Mouse (Mus musculus) retina, postnatal 1 day (tissue): Measurements from ENCODE around the gene Itm2c.

Experiments
- DNase-seq: peaks from one replicate; pipeline ENCODE4 v3.0.0-alpha.2; 2012

The Itm2c gene

DNA sequence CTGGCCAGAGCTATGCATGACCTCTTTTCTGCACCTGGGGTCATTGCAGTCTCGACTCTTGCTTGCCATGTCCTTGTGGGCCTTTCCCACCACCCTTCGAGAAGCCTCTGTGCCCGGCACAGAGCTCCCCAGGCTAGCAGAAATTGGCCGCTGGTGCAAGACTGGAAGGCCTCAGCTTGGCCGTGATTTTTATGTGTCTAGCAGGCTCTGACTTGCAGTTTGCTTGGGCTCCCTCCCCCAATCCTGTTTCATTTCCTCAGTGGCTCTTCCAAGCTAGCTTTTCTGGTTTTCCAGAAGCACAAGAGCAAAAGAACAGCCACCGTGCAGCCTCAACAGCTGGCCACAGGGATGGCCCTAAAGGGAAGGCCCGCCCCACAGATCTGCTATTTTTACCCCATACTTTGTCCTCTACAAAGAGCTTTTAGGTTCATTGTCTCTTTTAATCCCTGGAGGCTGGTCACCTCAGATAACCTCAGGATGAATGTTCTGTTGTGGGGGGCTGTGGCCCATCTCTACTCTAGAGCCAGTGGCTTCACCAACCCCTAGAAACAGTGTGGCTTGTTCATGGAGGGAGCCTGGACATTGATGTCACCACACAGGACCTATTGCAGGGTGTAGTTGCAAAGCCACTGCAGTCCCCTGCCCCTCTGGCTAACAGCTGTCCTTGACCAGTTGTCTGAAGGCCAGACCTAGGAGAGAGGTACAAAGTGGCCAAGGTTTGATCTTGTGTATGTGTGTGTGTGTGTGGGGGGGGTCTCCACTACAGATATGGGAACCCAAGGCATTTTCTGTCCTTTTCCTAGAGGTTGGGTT, 6.6 kb downstream of the Itm2c start:
- no peak for DNase-seq

DNA sequence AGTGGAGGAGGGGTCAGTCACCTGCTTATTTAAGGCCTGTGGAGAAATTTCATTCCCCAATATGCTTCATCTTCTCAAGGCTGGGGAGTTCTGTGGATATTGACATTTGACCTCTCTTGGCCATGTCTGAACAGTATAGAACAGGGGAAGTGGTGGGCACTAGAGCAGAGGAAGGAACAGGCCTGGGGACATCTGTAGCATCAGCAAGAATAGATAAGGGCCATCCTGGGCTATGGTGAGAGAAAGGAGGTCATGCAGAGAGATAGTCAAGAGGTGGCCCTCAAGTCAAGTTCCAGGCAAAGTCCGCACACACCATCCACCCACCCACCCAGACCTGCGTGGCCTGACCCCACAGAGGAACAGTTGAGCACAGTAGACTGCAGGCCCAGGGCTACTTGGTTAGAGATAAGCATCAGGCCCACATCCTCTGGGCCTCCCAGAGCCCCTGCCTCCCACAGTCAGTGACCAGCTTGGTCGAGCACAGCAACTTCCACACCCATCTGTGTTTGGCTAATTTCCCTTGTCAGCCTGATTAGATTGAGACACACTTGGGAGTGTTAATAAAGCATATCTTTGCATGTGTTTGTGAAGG, 7.5 kb downstream of the Itm2c start:
- no peak for DNase-seq

DNA sequence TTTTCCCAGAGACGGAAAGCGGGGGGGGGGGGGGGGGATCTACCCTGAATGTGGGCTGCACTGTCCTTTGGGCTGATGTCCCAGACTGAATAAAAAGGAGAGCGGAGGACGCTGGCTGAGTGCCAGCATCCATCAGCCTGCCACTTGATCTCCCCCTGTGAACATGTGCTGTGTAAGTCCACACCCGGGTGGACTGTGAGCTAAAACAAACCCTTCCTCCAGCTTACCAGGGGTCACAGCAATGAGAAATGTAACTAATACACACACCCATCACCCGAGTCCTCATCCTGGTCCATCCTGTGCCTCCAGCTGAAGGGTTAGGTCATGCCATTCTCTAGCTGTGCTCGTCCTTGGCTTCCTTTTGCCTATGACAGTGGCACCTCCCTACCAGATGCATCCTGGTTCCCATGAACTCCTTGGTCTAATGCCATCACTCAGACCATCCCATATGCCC, 8.1 kb downstream of the Itm2c start:
- peak; percentile 88 for DNase-seq

DNA sequence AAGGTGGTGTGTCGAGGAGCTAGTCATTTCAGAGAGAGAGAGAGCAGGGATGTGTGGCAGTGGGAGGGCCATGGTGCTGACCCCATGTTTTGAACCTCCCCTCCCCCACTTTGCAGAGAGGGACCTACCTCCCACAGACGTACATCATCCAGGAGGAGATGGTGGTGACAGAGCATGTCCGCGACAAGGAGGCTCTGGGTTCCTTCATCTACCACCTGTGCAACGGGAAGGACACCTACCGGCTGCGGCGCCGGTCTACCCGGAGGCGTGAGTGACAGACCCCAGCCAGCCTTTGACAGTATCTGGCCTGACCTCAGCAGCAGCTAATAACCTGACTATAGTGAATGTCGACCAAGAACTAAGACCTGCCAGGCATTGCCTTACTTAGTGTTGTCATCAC, 12.8 kb downstream of the Itm2c start:
- no peak for DNase-seq

DNA sequence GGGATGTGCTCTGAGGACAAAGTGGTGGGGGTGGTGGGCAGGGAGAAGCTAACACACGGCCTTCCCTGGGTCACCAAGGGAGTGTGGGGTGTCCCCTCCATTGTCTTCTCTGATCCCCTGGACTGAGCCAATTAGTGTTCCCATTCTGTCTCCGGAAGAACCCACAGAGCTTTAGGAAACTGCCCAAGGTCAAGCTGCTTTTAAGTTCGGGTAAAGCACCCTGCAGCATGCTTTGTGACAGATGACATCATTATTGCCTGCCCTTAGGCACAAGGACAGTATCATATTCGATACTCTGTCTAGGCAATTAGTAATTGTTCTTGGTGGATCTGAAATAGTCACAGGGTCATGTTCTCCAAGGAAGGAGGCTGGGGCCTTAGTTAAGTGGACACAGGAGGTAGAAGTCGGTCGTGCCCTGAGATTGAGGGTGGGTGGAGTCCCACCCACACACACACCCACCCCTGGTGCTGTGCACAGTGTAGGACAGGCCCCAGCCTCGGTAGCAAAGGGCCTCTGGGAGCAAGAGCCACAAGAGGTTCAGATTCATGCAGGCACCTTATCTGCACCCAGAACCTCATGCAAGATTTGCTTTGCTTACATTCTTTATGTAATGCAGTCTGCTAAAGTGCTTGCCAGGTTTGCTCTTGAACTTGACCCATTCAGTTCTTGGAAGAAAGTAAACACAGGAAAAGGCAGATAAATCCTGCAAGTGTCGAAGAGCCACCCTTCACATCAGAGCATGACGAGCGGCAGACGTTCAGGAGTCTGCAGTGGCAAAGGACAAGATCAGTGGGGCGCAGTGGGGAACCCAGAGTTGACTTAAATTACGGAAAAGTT, 14.9 kb downstream of the Itm2c start:
- DNase-seq = no peak

DNA sequence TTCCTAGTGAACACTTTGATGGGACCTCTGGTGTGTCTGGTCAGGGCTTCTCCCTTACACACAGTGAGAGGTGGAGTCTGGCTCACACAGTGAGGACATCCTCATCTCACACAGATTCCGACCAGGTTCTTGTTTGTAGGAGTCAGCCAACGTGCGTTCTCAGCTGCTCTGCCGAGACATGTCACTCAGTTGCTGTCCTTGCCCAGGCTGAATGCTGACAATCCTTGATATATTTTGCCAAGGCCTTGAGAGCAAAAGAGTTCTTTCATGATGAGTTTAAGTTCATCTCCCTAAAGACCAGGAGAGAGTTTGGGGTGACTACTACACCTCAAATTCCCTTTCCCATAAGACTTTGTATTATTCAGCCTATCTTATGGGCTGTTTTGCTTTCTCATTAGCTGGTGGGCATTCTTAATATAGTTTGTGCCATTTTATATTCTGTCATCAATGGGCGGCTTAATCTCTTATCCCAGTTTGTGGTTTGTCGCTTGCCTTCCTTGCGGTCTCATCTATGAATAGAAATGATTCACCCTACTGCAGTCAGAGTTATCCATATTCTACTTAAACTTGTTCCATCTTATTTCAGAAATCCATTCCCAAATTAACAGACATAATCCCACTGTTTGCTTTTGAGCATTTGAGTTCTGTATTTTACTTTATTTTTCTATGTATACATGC, 19.1 kb downstream of the Itm2c start:
- no peak for DNase-seq

DNA sequence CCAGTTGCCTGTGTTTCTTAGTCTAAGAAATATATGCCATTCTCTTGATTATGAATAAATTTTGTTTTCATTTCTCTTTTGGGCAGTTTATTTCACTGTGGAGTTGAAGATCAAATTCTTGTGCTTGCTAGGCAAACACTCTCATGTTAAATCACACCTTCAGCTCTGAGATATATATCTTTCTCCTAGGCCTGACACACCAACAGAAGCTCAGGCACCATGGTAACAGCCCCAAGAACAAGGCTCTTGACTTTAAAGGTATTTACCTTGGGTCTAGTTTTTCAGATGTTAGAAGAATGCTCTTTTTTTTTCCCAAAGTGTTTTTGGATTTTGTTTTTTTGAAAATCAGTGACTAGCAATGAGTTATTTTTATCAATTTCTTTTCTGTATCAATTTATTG, 21.8 kb downstream of the Itm2c start:
- DNase-seq = no peak

DNA sequence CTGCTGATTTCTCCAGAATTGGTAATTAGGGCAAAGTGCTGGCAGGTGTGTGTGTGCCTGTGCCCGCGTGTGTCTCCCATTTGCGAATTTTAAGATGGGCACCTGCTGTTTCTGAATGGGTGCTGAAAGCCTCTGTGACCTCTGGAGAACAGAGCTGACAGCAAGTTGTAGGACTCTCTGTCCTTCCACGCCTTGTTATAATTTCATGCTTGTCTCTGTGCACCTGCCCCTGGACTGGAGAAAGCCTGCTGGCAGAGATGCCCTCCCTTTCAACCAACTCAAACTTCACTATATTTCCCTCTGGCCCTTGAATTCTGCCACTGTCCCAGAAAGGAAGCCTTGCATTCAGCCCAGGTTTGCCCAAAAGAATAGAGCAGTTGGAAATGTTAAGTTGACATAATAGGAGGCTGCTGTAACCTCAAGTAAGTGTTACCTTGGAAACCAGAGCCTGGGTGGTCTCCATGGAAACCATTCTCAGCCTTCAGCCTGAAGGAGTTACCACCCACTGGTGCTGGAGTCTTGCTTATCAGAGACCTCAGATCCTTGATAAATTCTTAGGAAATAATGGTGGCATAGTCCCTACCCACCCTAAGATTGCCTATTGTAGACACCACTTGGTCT, 22.9 kb downstream of the Itm2c start:
- DNase-seq = peak; percentile 67

DNA sequence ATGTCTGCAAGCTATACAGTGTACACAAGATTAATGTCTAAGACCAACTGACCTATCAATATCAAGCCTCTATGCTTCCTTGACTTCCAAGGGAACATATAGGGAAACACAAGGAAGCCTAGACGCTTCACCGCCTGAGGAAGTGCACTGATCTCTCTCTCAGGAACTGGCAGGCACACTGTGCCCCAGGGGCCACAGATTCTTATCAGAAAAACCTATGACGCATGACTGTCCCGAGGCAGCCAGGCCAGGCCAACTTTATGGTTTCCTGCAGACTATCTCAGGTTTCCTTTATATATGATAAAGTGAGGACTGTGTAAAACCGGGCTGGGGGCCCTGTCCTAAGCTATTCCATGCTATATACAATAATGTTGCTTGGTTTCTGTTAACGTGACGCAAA, 25.5 kb downstream of the Itm2c start:
- DNase-seq = no peak

DNA sequence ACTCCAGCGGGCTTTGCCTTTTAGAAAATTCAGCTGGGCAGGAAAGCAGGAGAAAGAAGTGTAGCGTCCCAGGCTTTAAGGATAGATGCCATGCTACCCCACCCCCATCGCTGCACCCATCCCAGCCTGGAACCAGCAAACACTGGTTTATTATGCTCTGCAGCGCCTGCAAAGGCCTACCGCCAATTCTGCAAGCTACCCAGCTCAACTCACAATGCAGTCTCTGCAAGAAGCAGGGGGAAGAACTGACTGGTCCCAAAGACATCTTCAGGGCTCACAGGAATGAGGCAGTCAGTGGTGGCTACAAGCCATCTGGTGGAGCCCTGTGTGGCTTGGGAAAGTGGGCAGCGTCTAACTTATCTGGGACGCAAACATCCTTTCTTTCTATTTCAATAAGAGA, 27.6 kb downstream of the Itm2c start:
- no peak for DNase-seq

DNA sequence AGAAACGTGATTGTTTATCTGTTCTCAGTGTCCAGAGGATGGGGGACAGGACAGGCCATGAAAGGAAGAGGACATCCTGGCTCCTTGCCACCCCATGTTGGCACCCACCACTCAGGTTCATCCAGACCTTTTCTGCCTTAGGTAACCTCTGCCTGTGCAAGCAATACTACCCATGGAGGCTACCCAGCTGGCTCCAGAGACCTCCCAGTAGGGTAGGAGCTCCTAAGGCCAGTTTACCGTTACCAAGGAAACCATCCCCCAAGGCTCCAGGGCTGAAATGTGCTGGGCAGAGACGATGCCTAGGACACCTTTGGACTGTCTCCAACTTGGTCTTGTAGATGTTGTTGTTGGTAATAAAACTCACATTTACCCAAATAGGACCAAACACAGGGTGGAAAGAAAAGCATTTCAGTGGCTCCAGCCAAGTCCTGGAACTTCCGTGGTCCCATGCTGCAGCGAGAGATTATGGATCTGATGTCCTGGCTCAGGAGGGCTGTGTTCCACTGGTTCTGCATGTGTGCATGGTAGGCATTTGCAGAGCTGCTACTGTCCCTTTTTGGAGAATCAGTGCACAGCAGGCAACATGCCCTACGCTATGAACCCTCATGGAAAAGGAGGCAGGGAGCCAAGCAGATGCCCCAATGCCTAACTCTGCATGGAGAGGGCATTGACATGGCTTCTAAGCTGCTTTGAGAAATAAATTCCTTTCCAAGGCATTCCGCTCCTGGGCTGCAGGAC, 28.2 kb downstream of the Itm2c start:
- DNase-seq = no peak

DNA sequence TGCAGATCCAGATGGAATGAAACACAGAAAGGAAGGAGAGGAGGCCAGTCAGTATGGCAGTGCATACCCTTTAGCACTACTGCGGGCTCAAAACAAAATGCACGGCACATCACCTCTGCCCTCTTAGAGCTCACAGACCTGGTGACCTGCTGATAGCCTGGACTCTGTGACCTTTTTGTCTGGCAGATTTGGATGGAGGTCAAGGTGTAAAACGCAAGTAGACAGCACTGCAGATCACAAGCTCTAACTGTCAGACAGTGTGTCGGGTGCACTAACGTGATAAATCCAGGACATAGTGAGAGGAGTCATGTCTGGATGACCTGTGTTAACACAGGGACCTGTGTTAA, 28.8 kb downstream of the Itm2c start:
- no peak for DNase-seq

DNA sequence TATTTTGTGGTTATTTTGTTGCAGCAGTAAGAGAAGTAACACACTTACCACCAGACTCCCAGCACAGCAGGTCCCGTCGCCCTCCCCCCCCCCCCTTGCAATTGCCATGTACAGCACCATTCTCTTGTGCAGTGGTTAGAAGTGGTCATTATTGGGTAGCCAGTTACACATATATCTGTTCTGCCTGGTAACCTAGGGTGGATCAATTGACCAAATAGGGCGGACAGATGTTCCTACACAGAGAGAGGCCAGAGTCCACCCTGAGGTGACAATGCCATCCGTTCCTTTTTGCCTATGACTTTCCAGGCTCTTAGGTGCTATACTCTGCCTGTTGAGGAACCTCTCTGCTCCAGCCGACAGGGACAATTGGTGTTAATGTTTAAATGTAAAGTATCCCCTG, 31.1 kb downstream of the Itm2c start:
- DNase-seq = no peak

DNA sequence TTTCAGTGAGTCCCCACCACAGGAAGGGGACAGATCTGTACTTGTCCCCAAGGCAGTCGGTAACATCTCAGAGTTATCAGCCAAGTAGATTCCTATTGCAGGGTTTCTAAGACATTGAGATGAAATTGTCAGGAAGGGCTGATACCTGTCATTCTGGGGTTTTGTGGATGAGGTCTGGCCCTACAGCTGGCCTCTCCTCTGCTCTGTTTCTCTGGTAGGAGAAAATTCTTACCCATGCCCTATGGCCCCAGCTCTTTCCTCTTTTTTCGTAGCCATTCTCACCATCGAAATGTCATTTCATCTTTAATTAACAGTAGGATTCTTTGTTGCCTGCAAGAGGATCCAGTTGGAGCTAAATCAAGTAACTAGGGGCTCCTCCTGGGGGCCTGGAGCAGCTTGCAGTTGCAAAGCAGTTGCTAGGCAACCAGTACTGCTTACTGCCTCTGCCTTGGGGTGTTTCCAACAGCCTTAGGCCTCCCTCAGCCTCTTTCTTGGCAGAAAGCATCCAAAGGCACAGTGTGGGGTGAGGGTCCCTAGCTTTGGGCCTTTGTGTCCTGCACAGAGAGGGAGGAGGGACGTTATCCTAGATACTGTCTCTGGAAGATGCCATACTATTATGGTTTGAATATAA, 34.1 kb downstream of the Itm2c start, which contains the start of gene 4933407L21Rik:
TSS of gene 4933407L21Rik (plus strand) at position 427 of the 631 bp plus-strand sequence.
- peak; percentile 70 for DNase-seq

DNA sequence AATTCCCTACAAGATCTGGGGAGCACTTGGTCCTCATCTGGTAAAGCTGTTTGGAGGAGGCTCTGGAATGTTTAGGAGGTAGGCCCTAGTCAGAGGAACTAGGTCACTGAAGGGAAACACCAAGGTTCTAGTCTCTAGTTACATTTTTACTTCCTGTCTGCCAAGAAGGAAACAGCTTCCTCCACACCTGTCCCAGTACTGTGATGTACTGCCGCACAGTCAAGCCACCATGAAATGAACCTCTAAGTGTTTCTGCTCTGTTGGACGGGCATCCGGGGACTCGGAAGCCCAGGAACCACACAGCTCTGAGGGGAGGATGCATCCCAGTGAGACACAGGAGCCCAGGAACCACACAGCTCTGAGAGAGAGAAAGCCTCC, 34.6 kb downstream of the Itm2c start:
- no peak for DNase-seq

DNA sequence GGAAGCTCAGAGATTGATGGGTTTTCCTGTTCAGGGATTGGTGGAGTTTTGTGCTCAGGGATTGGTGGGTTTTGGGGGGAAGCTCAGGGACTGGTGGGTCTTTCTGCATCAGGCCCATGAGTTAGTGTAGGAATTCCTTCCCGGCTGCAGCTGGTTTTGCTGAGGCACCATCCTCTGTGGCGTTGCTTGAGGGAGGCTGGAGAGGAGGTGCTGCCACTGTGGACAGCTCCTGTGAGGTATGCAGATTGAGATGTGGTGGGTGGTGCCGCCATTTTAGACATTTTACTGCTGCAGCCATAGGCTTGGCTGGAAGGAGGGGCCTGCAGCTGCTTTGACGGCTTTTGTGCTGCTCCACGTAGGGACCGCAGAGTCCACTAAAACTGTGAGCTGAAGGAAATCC, 35.3 kb downstream of the Itm2c start:
- no peak for DNase-seq

DNA sequence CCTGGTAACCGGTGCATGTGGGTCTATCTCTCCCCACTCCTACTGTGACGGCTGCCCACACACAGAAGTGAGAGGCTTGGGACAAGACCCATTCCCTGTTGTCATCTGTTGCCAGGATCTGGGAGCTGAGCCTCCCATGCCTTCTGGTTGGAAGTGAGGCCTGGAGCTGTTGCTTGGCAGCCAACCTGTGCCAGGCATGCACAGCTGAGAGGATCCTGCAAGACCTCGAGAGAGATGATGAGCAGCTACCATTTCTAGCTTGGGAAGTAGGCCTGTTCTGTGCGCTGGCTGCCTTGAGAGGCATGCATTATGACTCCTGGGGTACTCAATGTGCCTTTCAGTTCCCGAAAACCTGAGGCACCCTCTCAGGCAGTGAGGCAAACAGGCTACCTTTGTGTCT, 37.1 kb downstream of the Itm2c start:
- no peak for DNase-seq

DNA sequence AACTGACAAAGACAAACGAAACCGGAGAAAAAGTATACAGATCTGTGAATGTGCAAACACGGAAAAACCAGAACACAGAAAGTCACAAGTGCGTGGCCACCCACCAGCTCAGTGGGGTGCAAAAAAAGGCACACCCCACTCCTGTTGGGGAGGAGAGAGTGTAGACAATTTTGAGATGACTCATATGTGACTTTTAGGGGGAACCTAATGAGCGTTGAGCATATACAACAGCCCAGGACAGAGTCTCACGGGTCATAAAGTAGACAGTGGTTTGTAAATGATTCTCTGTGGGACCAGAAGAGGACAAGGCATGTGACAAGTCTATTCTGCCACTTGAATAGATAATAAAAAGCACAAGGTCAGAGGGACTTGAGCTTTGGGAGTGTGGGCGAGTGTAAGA, 39.1 kb downstream of the Itm2c start:
- DNase-seq = no peak

DNA sequence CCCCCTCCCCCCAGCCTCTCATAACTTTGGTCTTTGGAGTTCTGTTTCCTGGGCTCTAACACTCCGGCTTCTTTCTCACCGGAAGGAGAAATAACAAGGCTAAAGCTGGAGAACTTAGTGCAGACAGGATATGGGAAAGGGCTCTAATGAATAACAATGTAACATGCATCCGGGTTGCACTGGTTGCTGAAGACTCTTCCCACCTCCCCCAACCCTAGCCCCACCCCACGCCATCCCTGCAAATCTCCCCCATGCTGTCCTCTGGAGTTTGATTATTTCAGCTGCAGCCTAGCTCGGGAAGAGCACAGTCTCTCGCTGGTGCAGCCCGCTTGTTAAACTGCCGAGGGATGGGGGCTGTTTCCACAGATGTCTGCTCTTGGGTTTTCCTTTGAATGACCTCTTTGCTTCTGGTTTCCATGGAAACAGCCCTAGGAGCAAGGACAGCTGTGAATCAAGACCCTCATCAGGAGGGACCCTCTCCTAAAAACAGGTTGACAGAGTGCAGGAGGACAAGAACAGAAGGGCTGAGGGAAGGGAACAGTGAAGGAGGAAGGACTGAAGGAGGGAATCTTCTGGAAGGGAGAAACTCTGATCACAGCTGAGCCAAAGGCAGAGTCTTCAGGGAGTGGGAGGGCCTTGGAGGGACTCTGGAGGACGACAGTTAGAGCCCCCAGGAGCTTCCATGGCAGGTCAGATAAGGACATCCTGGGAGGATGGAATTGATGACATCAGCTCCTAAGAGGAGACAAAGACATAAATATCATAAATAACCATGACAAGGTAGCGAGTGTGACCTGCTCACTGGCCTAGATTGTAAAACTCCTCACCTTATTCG, 39.8 kb downstream of the Itm2c start:
- DNase-seq = peak; percentile 54

DNA sequence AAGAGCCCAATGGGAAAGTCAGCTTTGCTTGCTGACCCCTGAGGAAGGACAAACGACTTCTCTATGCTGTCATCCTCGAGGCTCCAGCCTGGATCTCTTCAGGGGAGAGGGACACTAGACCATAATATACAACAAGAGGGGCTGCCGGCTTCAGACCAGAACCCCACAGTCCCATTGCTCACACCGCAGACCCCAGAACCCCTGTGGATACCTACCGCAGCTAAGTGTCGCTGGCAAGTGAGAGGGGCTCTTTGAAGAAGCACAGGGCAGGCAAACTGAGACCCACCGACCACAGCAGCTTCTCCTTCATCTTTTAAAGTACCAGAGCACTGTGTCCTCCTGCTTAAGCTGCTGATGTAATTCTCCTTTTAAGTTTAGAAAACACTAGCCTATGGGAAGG, 40.5 kb downstream of the Itm2c start:
- DNase-seq = no peak
